Mouse (Mus musculus) embryonic facial prominence, embryonic 10.5 days (tissue): ENCODE measurements around the gene Bcl2l11. TPM values are rescaled to one million over a fixed set of nuclear protein-coding genes. Genes with fewer than 3 reads are reported as not detected.

Experiments
- DNase-seq: peaks from one replicate; pipeline ENCODE4 v3.0.0-alpha.2; 2017; ENCODE audit warnings: low spot score
- H3K27ac ChIP-seq: fragments of 300-500 bp; sonication (generic); replicated peaks from 2 replicates; pipeline ENCODE4 v1.5.1; 2016; ENCODE audit warnings: mild to moderate bottlenecking
- H3K27me3 ChIP-seq: fragments of 300-500 bp; sonication (generic); replicated peaks from 2 replicates; pipeline ENCODE4 v1.6.1; 2016; ENCODE audit warnings: low read depth, mild to moderate bottlenecking; ENCODE audit not compliant: poor library complexity, severe bottlenecking
- H3K36me3 ChIP-seq: fragments of 300-500 bp; sonication (generic); replicated peaks from 2 replicates; pipeline ENCODE4 v1.6.1; 2016; ENCODE audit warnings: mild to moderate bottlenecking, moderate library complexity
- H3K4me1 ChIP-seq: fragments of 300-500 bp; sonication (generic); 2 replicates; pipeline ENCODE4 v1.6.1; 2016
- H3K4me3 ChIP-seq: fragments of 300-500 bp; sonication (generic); 2 replicates; pipeline ENCODE4 v1.5.1; 2016; ENCODE audit warnings: mild to moderate bottlenecking, moderate library complexity
- H3K9me3 ChIP-seq: fragments of 300-500 bp; sonication (generic); 2 replicates; pipeline ENCODE4 v1.6.1; 2016; ENCODE audit warnings: mild to moderate bottlenecking
- WGBS: fragments of 180-500 bp; shearing (Covaris S2); methylation state at CpG from one replicate; pipeline ENCODE4 v1.1.7; 2016; 5-methylcytosine and 5-hydroxymethylcytosine counted together
- polyA plus RNA-seq: library from polyadenylated mRNA; unstranded; fragments of >200 nt; fragmentation: Nextera tagmentation; extraction: Ambion mirVana; gene quantifications from 2 replicates; pipeline ENCODE4 v1.2.1, GENCODE M21; 2016

Bcl2l11 gene
- polyA plus RNA-seq, result 32.5 and 35.7 TPM in 2 replicates

DNA sequence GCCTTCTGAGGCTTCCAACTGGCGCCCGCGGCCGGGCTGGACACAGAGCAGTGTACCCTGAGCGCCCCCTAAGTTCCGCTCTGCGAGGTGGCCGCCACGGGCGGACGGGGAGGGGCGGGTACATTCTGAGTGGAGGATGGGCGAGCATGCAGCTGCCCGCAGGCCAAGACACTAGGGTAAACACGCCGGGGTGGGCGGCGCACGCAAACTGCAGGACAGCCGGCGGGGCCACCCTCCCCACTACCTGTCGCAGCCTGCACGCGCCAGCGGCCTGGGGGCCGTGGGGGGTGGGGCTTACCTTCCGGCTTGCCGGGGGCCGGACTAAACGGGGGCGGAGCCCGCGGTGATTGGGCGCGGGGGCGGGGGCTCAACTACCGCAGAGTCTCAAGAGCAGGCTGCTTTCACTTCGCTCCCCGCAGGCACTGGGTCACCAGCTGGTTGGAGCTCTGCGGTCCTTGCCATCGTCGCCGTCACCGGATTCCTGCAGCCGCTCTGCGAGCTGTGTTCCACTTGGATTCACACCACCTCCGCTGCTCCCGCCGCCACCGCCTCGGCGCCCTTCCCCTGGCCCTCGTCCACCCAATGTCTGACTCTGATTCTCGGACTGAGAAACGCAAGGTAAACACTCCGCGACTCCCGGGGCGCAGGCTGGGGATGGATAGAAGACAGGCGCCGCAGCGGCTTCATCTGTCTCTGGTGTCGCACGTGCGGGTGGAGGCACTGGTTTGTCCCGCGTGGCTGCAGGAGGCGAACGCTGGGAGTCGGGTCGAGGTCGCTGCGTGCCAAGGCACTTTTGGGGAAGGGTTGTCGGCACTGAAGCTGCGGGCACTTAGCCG is at the start of gene Bcl2l11:
Gene Bcl2l11 (plus strand): TSS at position 404 of the 836 bp plus-strand sequence.
- Histone ChIP-seq H3K4me1 (peaks cover 76% of the 10 kb centered on the region), H3K9me3 (no peaks in the 10 kb centered on the region), H3K4me3 (peak within 1 kb of the TSS; percentile 88), H3K27ac (peak within 1 kb of the TSS; percentile 96), H3K27me3 (peaks cover 40% of the 10 kb centered on the region), H3K36me3 (peaks cover 24% of the 10 kb centered on the region)
- peak; percentile 99 for DNase-seq
- 1% methylated on average over 76 of the region's 76 CpGs for WGBS

DNA sequence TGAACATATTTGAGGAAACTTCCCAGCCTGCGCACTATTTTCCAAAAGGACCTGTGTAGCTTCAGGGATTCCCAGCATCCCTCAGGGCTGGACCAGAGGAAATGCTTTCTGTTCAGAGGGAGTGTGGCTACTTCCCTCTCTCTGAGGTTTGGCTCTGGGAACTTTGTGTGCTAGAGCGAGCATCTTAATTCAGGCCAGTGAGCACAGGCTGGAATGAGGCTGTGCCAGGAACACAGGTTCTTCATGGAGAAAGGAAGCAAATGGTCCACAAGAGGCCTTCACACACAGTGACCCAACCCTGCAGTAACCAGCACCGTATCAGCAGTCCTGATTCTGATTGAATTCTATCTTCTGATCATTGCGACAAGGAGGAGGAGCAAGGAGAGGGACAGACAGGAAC is 48.9 kb upstream of the Bcl2l11 start:
- no peak overlapping the region for H3K4me3 ChIP-seq
- H3K4me1 ChIP-seq, result peaks cover 23% of the 10 kb centered on the region
- DNase-seq, result no peak
- 0 out of 2 replicates have a peak, but pooled peaks cover 7% of the 10 kb centered on the region for H3K27me3 ChIP-seq
- H3K9me3 ChIP-seq, result no peaks in the 10 kb centered on the region
- 80% methylated on average over 4 of the region's 4 CpGs for WGBS
- no peak overlapping the region for H3K27ac ChIP-seq
- H3K36me3 ChIP-seq, result no peaks in the 10 kb centered on the region

GRCm38 (mm10) chr2:128078859-128079258 is 47.0 kb upstream of the Bcl2l11 start:
- 0 out of 2 replicates have a peak, but pooled peaks cover 7% of the 10 kb centered on the region for H3K27me3 ChIP-seq
- H3K27ac ChIP-seq, result no peak overlapping the region
- H3K36me3 ChIP-seq, result no peaks in the 10 kb centered on the region
- no peak overlapping the region for H3K4me3 ChIP-seq
- peaks cover 22% of the 10 kb centered on the region for H3K4me1 ChIP-seq
- H3K9me3 ChIP-seq, result no peaks in the 10 kb centered on the region
- DNase-seq, result peak; percentile 47
- WGBS, result 41% methylated on average over 5 of the region's 5 CpGs

DNA sequence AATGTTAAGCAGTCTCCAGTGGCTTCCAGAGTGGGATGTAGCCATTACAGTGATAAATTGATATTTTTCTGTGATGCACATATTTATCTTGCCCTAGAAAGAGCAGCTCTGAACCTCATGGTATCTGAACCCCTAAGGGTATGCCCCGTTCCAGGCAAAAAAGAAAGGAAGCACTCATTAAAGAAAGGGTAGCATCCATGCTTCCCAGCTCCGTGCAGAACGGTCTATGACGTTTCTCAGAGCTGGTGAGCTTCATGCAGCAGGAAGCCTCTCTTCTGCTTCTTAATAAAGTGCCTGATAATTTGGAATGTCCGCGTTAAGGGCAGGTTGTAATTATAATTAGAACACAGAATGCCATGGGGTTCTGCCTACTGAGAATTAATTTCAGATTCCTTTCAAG is 46.5 kb upstream of the Bcl2l11 start:
- H3K9me3 ChIP-seq, result no peaks in the 10 kb centered on the region
- no peaks in the 10 kb centered on the region for H3K36me3 ChIP-seq
- H3K27ac ChIP-seq, result no peak overlapping the region
- peaks cover 25% of the 10 kb centered on the region for H3K4me1 ChIP-seq
- 0 out of 2 replicates have a peak, but pooled peaks cover 7% of the 10 kb centered on the region for H3K27me3 ChIP-seq
- H3K4me3 ChIP-seq, result no peak overlapping the region
- WGBS, result 65% methylated on average over 6 of the region's 6 CpGs
- no peak for DNase-seq

- Histone ChIP-seq H3K27ac (no peak overlapping the region), H3K9me3 (no peaks in the 10 kb centered on the region), H3K4me1 (peaks cover 13% of the 10 kb centered on the region), H3K27me3 (0 out of 2 replicates have a peak, but pooled peaks cover 3% of the 10 kb centered on the region), H3K4me3 (no peak overlapping the region), H3K36me3 (no peaks in the 10 kb centered on the region)
- 21% methylated on average over 3 of the region's 3 CpGs for WGBS
- no peak for DNase-seq
Observed at GRCm38 (mm10) chr2:128083844-128084243, 42.0 kb upstream of the Bcl2l11 start.

- no peak for DNase-seq
- Histone ChIP-seq H3K27me3 (0 out of 2 replicates have a peak, but pooled peaks cover 3% of the 10 kb centered on the region), H3K27ac (no peak overlapping the region), H3K9me3 (no peaks in the 10 kb centered on the region), H3K4me3 (no peak overlapping the region), H3K36me3 (no peaks in the 10 kb centered on the region), H3K4me1 (peaks cover 7% of the 10 kb centered on the region; the same call in 1 of the 2 replicates)
- 82% methylated on average over 5 of the region's 5 CpGs for WGBS
Observed at GRCm38 (mm10) chr2:128084607-128085006, 41.2 kb upstream of the Bcl2l11 start.

GRCm38 (mm10) chr2:128085481-128085880 is 40.4 kb upstream of the Bcl2l11 start:
- Histone ChIP-seq H3K36me3 (no peaks in the 10 kb centered on the region), H3K9me3 (no peaks in the 10 kb centered on the region), H3K4me3 (no peak overlapping the region), H3K4me1 (peaks cover 7% of the 10 kb centered on the region; the same call in 1 of the 2 replicates), H3K27me3 (0 out of 2 replicates have a peak, but pooled peaks cover 3% of the 10 kb centered on the region), H3K27ac (no peak overlapping the region)
- DNase-seq, result no peak
- 88% methylated on average over 1 of the region's 1 CpGs for WGBS

DNA sequence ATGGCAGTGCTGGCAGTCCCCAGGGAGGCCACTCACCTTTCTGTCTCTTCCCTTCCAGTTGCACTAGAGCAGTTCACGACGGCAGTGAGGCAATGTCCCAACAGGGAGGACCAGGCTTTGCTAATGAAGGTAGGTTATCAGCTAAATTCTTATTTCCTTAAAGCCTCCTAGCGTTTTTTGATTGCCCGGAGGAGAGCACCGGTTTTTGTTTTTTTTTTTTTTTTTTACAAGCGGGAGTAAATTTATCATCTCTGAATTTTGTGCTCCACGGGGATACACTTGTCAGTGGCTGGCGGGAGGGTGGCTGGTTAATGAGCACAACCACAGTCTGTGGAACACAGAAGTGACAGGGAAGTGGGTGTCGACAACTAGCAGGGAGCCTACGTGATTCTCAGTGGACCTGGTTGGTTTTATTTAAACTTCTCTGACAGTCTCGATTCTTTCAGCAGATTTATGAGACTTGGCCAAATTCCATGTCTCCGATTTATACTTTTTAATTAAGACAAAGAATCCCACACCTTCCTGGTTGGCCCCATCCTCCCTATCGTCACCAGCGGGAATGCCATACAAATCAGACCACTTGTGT is 39.4 kb upstream of the Bcl2l11 start:
- Histone ChIP-seq H3K27ac (no peak overlapping the region), H3K4me1 (peaks cover 14% of the 10 kb centered on the region), H3K4me3 (no peak overlapping the region), H3K36me3 (no peaks in the 10 kb centered on the region), H3K27me3 (no peaks in the 10 kb centered on the region), H3K9me3 (no peaks in the 10 kb centered on the region)
- no peak for DNase-seq
- 87% methylated on average over 14 of the region's 14 CpGs for WGBS

- Histone ChIP-seq H3K27me3 (no peaks in the 10 kb centered on the region), H3K27ac (no peak overlapping the region), H3K36me3 (no peaks in the 10 kb centered on the region), H3K9me3 (no peaks in the 10 kb centered on the region), H3K4me1 (peaks cover 20% of the 10 kb centered on the region), H3K4me3 (no peak overlapping the region)
- 85% methylated on average over 7 of the region's 7 CpGs for WGBS
- DNase-seq, result no peak
Observed at GRCm38 (mm10) chr2:128086996-128087526, 38.8 kb upstream of the Bcl2l11 start.

DNA sequence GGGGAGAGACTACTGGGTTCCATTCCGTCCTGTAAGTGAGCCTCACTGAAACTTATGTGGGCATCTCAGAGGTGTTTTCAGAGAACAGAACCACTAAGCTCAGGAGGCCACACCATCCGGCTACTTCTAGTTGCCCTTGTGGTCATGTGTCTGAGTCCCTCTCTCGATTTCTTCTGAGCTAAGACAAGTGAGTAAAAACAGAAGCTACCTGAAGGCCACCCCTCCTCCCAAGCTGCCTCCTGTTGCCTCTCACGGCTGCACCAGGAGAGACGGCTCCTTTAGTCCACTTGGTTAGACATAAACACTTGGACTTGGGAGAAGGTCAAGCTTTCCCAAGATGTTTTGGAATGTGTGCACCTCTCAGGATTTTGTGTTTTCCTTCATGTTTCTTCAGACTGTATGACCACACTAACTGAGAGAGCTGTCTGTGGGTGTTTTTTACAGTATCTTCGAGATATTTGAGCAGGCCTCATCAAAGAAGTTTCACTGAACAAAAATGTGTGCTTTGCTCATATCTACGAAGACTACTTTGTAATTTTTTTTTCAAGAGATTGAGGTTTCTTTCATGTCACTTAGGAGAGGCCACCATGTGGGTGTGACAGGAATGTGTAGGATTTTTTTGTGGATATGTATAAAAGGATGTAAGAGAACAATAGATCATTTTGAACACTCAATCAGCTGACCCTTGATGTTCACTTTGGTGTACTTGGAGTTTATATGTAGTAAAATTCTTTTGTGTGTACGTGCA is 37.9 kb upstream of the Bcl2l11 start:
- Histone ChIP-seq H3K36me3 (no peaks in the 10 kb centered on the region), H3K4me1 (peaks cover 26% of the 10 kb centered on the region), H3K27me3 (no peaks in the 10 kb centered on the region), H3K4me3 (no peak overlapping the region), H3K9me3 (no peaks in the 10 kb centered on the region), H3K27ac (no peak overlapping the region)
- no peak for DNase-seq
- 90% methylated on average over 8 of the region's 8 CpGs for WGBS

GRCm38 (mm10) chr2:128090283-128090885 is 35.5 kb upstream of the Bcl2l11 start:
- Histone ChIP-seq H3K27me3 (no peaks in the 10 kb centered on the region), H3K4me1 (peaks cover 21% of the 10 kb centered on the region), H3K9me3 (no peaks in the 10 kb centered on the region), H3K27ac (0 out of 2 replicates have a peak overlapping the region, but pooled peaks have one; percentile 60), H3K4me3 (no peak overlapping the region), H3K36me3 (no peaks in the 10 kb centered on the region)
- no peak for DNase-seq
- WGBS, result 89% methylated on average over 6 of the region's 6 CpGs
